Mouse (Mus musculus): ENCODE results near the gene Vmn1r57. TPM values are rescaled to one million over a fixed set of nuclear protein-coding genes. Genes with fewer than 3 reads are reported as not detected.
"Not testable (repeated sequence)": the region's sequence is repeated elsewhere in the genome, so short reads cannot be mapped to it uniquely, and the experiment has no call there.

The Vmn1r57 gene
- not detected in 2 replicates for polyA plus RNA-seq (2015; fragmentation: Nextera tagmentation; extraction: Ambion mirVana)

- not testable (repeated sequence) for H3K36me3 ChIP-seq (ENCODE audit: control insufficient read depth, insufficient read depth, low read length); H3K4me3 ChIP-seq (ENCODE audit: low read depth, low read length); H3K27me3 ChIP-seq (ENCODE audit: control insufficient read depth, insufficient read depth, low read depth, low read length); H3K4me1 ChIP-seq (ENCODE audit: control insufficient read depth, insufficient read depth, low read length); H3K4me2 ChIP-seq (ENCODE audit: low read length); ATAC-seq; H3K27ac ChIP-seq (ENCODE audit: low read length); H3K9ac ChIP-seq (ENCODE audit: low read depth, low read length); H3K9me3 ChIP-seq (replicated peaks; ENCODE audit: control insufficient read depth, low read length, poor library complexity, severe bottlenecking)
- WGBS: 69% methylated on average over 1 of the region's 1 CpGs
These were observed at the start of gene Vmn1r57 for GRCm38 (mm10) chr7:5218193-5218592. Gene Vmn1r57 (plus strand): TSS chr7:5218493.

DNA sequence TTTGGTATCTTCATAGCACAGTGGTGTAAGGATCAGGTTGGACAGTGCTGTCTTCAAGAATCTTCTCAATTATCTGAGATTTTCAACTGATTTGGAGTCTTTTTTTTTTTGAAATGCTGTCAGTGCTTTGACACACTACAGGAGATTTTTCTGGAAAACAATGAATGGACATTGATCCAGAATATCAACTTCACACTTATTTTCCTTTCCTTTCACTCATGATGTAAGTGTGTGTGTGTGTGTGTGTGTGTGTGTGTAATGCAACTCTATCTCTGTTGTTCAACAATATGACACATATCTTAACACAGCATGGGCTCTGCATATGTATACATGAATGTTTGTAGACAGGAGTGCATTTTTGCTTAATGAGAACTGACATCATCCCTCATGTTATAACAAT lies 21.6 kb upstream of the Vmn1r57 start, which contains the start of gene Vmn1r56:
Gene Vmn1r56 (minus strand): TSS at position 101 of the 400 bp plus-strand sequence.
- H3K36me3 ChIP-seq (ENCODE audit: control insufficient read depth, insufficient read depth, low read length); H3K9ac ChIP-seq (ENCODE audit: low read depth, low read length); H3K4me2 ChIP-seq (ENCODE audit: low read length): not testable (repeated sequence)

DNA sequence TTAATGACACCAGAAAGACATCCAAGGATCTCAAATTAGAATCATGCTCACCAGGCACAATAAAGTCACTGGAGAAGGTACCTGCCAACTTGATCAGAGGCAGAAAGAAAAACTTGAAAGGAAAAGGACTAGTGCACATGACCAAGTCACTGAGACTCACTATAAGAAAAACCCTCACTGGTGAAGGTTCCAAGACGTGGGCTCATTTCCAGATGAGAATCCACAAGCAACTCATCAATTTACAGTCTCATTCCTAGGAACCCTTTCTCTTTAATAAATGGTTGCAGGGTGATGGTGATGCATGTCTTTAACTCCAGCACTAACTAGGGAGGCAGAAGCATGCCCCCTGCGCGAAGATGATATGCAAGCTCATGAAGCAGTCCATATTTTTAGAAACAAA lies 44.8 kb downstream of the Vmn1r57 start:
- WGBS: 84% methylated on average over 3 of the region's 3 CpGs

More for the DNA sequence above, 21.6 kb upstream of the Vmn1r57 start, which contains the start of gene Vmn1r56:
- H3K4me3 ChIP-seq (ENCODE audit: low read depth, low read length); H3K9me3 ChIP-seq (replicated peaks; ENCODE audit: control insufficient read depth, low read length, poor library complexity, severe bottlenecking); H3K27me3 ChIP-seq (ENCODE audit: control insufficient read depth, insufficient read depth, low read depth, low read length); ATAC-seq; H3K27ac ChIP-seq (ENCODE audit: low read length); H3K4me1 ChIP-seq (ENCODE audit: control insufficient read depth, insufficient read depth, low read length): not testable (repeated sequence)

More for the DNA sequence above, 44.8 kb downstream of the Vmn1r57 start:
- H3K4me3 ChIP-seq (ENCODE audit: low read depth, low read length): no peak overlapping the region
- H3K9ac ChIP-seq (ENCODE audit: low read depth, low read length): no peak overlapping the region
- H3K9me3 ChIP-seq (replicated peaks; ENCODE audit: control insufficient read depth, low read length, poor library complexity, severe bottlenecking): peaks cover 8% of the 10 kb centered on the region; the same call in 1 of the 2 replicates
- ATAC-seq: no peak
- no peaks in the 10 kb centered on the region for H3K4me1 ChIP-seq (ENCODE audit: control insufficient read depth, insufficient read depth, low read length)
- no peaks in the 10 kb centered on the region for H3K36me3 ChIP-seq (ENCODE audit: control insufficient read depth, insufficient read depth, low read length)
- no peaks in the 10 kb centered on the region for H3K27me3 ChIP-seq (ENCODE audit: control insufficient read depth, insufficient read depth, low read depth, low read length)
- no peak overlapping the region for H3K27ac ChIP-seq (ENCODE audit: low read length)
- no peak overlapping the region for H3K4me2 ChIP-seq (ENCODE audit: low read length)

Other genes with a start within 250 kb of the Vmn1r57 start
- gene Sbk3, start 247.3 kb upstream of the Vmn1r57 start, polyA plus RNA-seq (2015; fragmentation: Nextera tagmentation; extraction: Ambion mirVana): 0.60 and 0.93 TPM in 2 replicates
- 56.3 and 69.2 TPM in 2 replicates for gene Zfp579, start 222.3 kb upstream of the Vmn1r57 start, polyA plus RNA-seq (2015; fragmentation: Nextera tagmentation; extraction: Ambion mirVana)
- 6.7 and 7.9 TPM in 2 replicates for gene Zfp524, start 204.1 kb upstream of the Vmn1r57 start, polyA plus RNA-seq (2015; fragmentation: Nextera tagmentation; extraction: Ambion mirVana)
- gene Fiz1, start 203.8 kb upstream of the Vmn1r57 start, polyA plus RNA-seq (2015; fragmentation: Nextera tagmentation; extraction: Ambion mirVana): 30.7 and 35.5 TPM in 2 replicates
- gene Gm44973, start 203.0 kb upstream of the Vmn1r57 start, polyA plus RNA-seq (2015; fragmentation: Nextera tagmentation; extraction: Ambion mirVana): 0.41 and 1.0 TPM in 2 replicates
- 6.6 and 7.2 TPM in 2 replicates for gene Zfp865, start 198.1 kb upstream of the Vmn1r57 start, polyA plus RNA-seq (2015; fragmentation: Nextera tagmentation; extraction: Ambion mirVana)
- 70.0 and 73.1 TPM in 2 replicates for gene Ccdc106, start 197.9 kb upstream of the Vmn1r57 start, polyA plus RNA-seq (2015; fragmentation: Nextera tagmentation; extraction: Ambion mirVana)
- gene 4632433K11Rik, start 184.4 kb upstream of the Vmn1r57 start, polyA plus RNA-seq (2015; fragmentation: Nextera tagmentation; extraction: Ambion mirVana): not detected in 2 replicates
- 10.5 and 10.8 TPM in 2 replicates for gene Zfp784, start 180.0 kb upstream of the Vmn1r57 start, polyA plus RNA-seq (2015; fragmentation: Nextera tagmentation; extraction: Ambion mirVana)
- 101 and 117 TPM in 2 replicates for gene Zfp580, start 167.0 kb upstream of the Vmn1r57 start, polyA plus RNA-seq (2015; fragmentation: Nextera tagmentation; extraction: Ambion mirVana)
- 96.7 and 103 TPM in 2 replicates for gene U2af2, start 156.3 kb upstream of the Vmn1r57 start, polyA plus RNA-seq (2015; fragmentation: Nextera tagmentation; extraction: Ambion mirVana)
- gene Epn1, start 138.3 kb upstream of the Vmn1r57 start, polyA plus RNA-seq (2015; fragmentation: Nextera tagmentation; extraction: Ambion mirVana): 107 and 120 TPM in 2 replicates
- not detected in 2 replicates for gene Rfpl4, start 101.5 kb upstream of the Vmn1r57 start, polyA plus RNA-seq (2015; fragmentation: Nextera tagmentation; extraction: Ambion mirVana)
- gene Rasl2-9, start 92.5 kb upstream of the Vmn1r57 start, polyA plus RNA-seq (2015; fragmentation: Nextera tagmentation; extraction: Ambion mirVana): 0.89 and 0.98 TPM in 2 replicates
- 0.02 TPM in 1 of 2 replicates, not detected in the other for gene Vmn1r55, start 68.8 kb upstream of the Vmn1r57 start, polyA plus RNA-seq (2015; fragmentation: Nextera tagmentation; extraction: Ambion mirVana)
- not detected in 2 replicates for gene Vmn1r56, start 21.7 kb upstream of the Vmn1r57 start, polyA plus RNA-seq (2015; fragmentation: Nextera tagmentation; extraction: Ambion mirVana)
- gene Gm5065, start 132.0 kb downstream of the Vmn1r57 start, polyA plus RNA-seq (2015; fragmentation: Nextera tagmentation; extraction: Ambion mirVana): not detected in 2 replicates
- gene Nlrp2, start 132.5 kb downstream of the Vmn1r57 start, polyA plus RNA-seq (2015; fragmentation: Nextera tagmentation; extraction: Ambion mirVana): not detected in 2 replicates
- gene Vmn1r58, start 194.9 kb downstream of the Vmn1r57 start, polyA plus RNA-seq (2015; fragmentation: Nextera tagmentation; extraction: Ambion mirVana): not detected in 2 replicates
- not detected in 2 replicates for gene Vmn1r59, start 238.3 kb downstream of the Vmn1r57 start, polyA plus RNA-seq (2015; fragmentation: Nextera tagmentation; extraction: Ambion mirVana)

Measured in midbrain, embryonic 16.5 days (tissue).